Mouse (Mus musculus) gastrocnemius, postnatal 36 days (tissue): ENCODE results near the gene Cyp8b1. TPM values are rescaled to one million over a fixed set of nuclear protein-coding genes. Genes with fewer than 3 reads are reported as not detected.

ENCODE experiments used
- DNase-seq, 2 experiments: peaks; one replicate each; pipeline ENCODE4 v3.0.0; 2022
- intact Hi-C: fragments of 180-260 bp; cut with DNase I; formaldehyde crosslinking; loops from one replicate; pipeline ENCODE4 v1.15.1; 2025
- total RNA-seq, 2 experiments: library from RNA; stranded (reverse); gene quantifications; 2 replicates each; pipeline ENCODE4 v1.2.3; 2021

Gene Cyp8b1
- total RNA-seq, 2 experiments from 2014 or later = not detected

DNA sequence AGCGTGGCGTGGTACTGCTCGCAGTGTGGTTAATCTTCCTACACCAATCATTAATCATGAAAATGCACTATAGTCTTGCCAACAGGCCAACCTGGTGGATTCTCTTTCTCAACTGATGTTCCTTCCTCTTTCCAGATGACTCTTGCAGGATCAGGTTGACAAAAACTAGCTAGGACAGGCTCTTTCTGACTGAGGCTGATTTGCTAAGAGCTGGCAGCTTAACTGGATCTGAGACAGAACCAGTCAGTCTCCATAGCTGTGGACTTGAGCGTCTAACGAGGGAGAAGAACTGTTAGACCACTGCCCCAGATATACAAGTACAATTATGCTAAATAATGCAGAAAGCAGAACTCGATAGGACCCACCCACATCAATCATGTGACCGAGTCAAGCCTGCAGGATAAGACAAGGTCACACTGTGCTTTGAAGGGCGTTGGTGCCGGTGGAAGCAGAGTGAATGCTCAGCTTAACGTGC, 3.0 kb upstream of the Cyp8b1 start:
- DNase-seq = no peak
- intact Hi-C loops = no loop called here

DNA sequence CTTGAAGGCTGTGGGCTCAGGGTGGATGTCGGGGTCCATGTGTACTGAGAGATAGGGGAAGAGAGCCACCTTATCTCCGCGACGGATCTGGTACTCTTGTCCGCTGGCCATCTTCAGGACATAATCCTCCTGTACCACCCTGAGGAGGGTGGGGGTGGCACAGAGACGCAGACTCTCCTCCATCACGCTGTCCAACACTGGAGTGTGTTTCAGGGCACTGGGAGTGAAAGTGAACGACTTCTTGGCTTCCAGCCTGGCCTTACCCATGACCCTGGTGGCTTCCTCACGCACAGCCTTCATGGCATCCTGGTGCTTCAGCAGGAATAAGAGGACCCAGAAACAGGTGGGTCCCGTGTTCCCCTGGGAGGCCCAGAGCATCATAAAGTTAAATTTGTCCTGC, 1.0 kb downstream of the Cyp8b1 start:
- DNase-seq = no peak
- intact Hi-C loops = no loop called here

DNA sequence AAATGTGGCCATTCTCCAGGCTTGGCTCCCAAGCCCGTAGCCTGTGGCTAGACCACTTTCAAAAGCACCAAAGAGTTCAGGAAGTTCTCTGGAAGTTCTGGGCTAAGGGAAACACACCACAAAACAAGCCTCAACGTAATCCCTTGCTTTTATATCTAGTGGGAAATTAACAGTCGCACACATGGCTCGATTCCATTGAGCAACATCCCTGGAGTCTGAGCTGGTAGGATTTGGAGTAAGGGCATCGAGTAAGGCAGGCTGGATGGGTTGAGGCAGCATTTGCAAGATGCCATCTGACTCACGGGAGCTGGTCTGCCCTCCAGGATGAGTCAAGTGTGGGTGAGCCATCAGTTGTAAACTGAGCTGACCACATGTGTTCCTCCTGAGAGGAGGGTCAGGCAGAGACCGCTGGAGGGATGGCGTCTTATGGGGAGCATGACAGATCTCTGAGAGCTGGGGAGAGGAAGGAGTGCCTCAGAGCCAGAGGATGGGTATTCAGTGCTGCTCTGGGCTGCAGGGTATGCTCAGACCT, 1.8 kb downstream of the Cyp8b1 start:
- no peak for DNase-seq

DNA sequence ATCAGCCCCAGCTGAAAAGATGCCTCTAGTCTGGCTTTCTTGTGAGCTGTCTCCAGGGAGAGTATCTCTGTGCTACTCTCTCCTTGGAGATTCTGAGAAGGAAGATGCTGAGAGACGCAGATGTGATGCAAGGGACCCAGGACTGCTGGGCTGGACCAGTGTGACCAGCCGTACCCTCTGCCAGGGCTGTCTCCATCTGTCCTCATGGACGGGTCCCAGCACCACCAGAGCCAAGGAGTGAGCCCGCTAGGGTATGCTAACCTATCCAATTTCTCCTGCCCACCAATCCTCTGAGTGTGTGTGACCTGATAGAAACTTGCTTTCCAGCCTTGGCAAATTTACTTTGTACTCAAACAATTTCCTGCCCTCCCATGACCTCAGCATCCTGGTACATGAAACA, 3.3 kb downstream of the Cyp8b1 start:
- no peak for DNase-seq
- intact Hi-C loops = no loop called here

More for the DNA sequence above, 1.8 kb downstream of the Cyp8b1 start:
- intact Hi-C loops = no loop called here

DNA sequence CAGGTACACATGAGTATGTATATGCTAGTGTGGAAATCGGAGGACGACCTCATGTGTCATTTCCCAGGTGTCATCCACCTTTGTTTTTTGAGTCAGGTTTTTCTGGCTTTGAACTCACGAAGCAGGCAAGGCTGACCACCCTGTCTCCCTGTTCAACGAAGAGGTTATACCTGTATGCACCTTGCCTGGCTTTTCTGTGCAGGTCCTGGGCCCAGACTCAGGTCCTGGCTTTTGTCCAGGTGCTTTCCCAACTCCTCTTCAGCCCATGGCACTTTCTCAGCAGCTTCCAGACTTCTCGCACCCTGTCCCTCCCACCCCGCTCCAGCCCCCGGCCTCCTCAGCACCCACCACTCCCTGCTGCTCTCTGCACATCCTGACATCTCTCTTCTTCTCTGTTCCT, 4.9 kb downstream of the Cyp8b1 start:
- peak in 1 of 2 experiments; percentile 5 for DNase-seq
- intact Hi-C loops = no loop called here

DNA sequence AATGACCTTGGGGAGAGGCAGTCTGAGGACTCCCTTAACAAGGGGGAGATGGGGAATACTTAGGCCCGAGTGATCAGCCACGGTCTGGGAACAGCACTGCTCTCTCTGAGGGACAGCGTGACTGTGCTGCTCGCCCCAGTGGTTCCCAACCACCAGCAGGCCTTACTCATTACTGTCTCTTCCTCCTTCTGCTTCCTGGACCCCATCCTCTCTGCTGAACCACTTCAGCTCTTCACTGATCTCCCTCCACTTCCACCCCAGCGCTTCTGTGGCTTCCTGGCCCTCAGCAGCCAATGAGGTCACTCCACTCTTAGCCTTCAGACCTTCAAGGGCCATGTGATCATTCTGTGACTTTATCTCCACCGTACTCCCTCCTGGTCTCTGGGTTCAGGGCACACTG, 6.5 kb downstream of the Cyp8b1 start:
- intact Hi-C loops = no loop called here
- DNase-seq = peak in 1 of 2 experiments; percentile 7

DNA sequence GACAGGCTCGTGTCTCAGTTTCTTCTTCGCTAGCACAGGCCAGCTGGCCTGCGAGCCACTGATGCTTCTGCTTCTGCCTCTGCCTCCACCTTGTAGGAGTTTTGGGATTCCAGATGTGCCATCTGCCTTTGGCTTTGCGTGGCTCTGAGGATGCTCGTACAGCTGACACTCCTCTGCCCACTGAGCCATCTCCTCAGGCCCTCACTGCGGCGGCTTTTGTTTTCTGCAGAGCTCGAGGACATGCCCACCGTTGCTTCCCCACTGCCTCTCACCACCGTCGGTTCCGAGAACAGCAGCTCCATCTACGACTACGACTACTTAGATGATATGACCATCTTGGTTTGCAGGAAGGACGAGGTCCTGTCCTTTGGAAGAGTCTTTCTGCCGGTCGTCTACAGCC, 7.8 kb downstream of the Cyp8b1 start:
- DNase-seq = peak in 1 of 2 experiments; percentile 7
- intact Hi-C loops = no loop called here

DNA sequence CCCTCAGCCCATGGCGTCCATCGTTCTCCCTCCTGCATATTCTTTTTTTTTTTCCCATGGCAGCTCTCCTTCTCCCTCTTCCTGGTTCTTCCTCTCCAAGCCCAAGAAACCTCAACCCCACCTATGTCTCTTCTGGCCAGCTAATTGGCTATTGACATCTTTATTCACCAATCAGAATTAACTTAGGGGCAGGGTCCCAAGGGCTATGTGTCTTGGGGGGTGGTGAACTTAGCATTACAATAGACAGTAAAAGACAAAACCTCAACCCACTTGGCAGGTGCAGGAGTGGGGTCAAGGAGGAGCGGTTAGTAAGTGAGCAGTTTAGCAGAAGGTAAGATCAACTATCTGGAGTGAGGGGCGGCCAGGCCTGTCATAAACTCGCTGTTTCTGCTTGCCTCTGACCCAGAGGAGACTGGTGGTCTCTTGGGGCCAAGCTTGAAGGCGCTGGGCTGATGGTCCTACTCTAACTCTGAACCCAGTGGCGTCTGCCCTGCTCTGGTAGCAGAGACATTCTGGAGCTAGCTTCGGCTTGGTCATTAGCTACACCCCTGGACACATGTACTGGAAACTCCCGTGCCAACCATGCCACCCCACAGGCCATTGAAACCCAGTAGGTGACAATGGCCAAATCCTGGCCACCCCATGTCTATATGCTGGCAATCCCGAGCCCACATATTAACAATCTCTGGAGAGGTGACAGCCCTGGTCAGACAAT, 8.6 kb downstream of the Cyp8b1 start:
- peak in 1 of 2 experiments; percentile 9 for DNase-seq

DNA sequence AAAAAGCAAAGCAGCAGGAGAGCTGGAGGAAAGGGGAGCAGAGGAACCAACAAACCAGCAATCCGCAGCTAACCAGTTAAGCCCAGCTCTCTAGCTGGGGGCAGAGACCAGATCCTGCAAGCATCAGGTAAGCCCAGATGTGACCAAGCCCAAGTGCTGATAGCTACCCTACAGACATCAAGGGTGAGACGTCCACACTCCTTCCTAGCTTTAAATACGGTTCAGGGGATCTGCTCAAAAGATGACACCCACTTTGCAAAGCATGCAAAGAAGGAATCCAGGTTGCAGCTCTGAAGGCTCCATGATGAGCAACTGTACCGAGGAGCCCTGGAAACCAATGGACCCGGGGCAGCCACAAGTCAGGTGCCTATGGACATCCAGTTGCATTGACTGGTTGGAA, 9.6 kb downstream of the Cyp8b1 start:
- DNase-seq = peak in 1 of 2 experiments; percentile 6
- intact Hi-C loops = no loop called here

More for the DNA sequence above, 8.6 kb downstream of the Cyp8b1 start:
- intact Hi-C loops = no loop called here

DNA sequence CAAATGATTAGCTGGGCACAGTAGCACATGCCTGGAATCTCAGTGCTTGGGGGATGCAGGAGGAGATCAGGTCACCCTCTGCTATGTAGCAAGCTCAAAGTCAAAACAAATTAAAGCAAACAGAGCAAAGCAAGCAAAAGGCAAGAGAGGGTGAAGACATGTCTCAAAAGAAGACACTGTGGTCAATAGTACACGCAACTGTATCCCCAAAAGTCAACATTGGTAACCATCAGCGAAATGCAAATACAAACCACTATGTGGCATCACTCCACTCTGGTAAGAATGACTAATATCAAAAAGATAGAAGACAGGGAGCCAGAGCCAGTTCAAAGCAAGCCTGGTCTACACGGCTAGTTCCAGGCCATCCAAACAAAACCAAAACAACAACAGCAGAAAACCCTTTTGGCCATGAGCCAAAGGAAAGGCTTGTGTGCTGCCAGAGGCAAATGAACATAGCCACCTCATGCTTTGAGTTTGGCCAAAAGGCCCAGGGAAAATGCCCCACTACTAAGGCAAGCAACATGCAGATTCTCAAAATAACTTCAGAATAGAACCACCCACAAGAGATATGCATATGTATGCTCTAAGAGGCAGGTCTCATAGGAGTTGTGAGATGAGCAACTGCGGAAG, 10.4 kb downstream of the Cyp8b1 start:
- intact Hi-C loops = no loop called here
- DNase-seq = peak in 1 of 2 experiments; percentile 4

DNA sequence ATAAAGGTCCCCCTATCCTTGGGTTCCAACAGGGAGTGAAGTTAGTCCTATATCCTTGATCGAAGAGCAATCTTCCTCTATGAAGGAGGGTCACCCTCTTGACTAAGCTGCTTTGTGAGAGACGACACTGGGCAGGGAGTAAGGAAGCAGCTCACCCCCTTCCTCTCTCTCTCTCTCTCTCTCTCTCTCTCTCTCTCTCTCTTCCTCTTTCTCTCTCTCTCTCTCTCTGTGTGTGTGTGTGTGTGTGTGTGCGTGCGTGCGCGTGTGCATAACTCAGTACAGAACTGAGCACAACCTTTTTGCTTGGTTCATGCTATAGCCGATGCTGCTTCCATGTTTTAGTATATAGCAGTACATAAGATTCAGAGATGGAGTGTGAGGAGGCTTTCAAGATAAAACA, 11.2 kb downstream of the Cyp8b1 start:
- no peak for DNase-seq
- intact Hi-C loops = no loop called here

DNA sequence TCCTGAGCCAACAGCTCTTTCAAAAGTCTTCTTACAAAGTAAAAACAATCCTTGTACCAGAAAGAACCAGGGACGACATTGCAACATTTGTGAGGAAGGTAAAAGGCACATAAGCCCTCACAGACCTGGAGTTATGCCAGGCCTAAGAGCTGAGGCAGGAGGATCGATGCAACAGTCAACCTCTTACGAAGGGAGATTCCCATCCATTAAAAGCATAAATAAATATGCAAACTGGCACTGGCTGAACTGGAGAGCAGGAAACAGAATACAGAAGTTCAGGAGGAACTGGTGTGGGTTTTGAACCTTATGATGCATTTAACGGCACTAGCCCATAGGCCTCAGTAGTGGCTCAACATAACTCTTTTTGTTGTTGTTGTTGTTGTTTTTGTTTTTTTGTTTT, 11.8 kb downstream of the Cyp8b1 start:
- intact Hi-C loops = no loop called here
- no peak for DNase-seq

DNA sequence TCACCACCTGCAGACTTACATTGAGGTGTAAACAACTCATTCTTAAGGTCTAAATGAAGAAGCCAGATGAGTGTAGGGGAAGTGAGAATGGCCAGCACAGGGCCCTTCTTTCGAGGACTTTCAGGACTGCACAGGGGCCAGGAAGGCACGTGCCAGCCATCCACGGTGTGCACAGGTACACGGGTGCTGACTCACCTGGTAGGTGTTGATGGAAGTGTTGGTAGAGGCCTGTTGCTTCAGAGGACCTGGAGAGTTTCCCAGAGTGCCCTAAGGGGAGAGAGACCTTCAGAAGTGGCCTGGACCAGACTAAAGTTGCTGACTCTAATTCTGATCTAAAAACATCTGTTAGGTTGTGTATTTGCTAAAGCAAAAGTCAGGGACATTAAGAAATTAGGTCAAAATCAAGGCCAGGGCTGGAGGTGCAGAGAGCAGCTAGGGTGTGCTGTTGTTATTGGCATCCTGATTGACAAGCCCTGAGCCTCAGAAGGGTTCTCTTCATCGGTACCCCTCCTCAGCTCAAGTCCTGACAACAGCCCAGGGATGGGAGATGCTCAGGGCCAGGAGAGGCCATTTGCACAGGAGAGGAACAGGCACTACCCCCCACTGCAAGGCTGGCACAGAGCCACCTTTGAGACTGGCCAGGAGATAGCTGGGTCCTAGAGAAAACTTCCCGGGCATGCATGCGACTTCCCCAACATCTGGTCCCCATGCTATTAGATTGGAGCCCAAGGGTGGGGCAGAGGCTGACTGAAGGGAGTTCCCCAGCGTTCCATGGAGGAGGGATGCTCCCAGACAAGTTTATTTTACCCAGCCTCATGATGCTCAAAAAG, 12.4 kb downstream of the Cyp8b1 start:
- intact Hi-C loops = no loop called here
- DNase-seq = peak; percentile 48 to 49

DNA sequence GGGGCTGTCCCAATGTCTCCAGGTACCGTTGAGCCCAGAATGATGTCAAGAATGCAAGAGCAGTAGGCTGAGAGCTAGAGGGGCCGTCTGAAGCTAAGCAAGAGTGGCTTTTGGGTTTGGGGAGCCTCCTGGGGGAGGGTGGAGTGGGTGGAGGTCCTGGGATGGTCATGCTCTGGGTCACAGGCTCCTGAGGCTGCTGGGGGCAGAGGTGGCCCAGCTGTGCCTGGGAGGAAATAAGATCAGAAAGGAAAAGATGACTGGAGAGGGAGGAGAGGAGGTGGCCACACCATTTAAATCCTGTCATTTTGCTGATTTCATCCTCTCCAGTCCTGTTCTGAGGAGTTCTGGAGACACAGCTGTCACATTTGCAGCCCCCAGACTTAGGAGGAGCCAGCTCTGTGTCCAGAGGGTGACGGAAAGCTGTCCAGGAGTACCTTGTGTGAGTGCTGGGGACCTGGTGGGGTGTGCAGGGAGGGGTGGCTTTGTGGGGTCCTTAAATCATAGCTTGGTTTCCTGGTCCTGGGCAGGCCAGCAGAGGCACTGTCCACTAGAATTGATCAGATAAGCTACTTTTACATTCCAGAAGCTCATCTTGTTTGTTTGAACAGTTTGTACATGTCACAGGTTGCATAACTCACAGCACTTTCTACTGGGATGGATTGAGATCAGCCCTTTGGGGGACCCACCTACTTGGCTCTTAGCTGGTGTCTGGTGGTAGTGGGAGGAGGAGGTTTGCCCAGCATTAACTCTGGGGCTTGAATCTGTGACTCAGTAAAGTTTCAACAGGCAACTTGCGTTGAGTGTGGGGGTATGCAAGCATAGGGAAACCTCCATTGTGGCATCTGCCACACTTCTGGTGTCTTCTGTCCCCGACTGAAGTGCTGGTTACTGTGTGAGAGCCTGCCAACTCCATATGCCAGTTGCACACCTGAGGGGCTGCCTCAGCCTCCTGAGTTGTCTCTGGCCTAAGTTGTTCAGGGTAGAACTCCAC, 14.1 kb downstream of the Cyp8b1 start:
- intact Hi-C loops = no loop called here
- peak in 1 of 2 experiments; percentile 14 for DNase-seq

DNA sequence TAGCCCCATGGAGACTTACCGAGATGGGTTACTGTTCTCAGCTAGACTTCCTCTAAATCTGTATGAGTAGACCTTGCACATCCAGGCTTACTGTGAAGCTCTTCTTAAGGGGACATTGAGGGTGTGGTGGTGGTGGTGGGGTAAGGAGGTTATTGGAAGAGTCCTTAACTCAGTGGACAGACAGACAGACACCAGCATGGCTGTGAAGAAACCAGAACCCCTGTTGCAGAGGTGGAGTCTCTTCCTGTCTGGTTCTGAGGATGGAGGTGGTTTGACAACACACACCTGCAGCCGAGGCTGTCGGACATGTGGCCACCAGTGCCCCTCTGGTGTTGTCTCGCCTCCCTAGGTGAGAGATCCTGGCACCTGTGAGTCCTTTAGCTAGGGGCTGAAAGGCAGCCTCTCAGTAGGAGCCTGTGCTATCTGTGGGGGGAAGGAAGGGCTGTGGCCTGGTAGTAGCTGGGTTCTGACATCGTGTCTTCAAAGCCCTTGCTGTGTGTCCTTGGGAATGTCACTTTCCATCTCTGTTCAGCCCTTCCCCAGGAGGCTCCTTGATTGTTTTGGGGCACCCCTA, 15.7 kb downstream of the Cyp8b1 start:
- DNase-seq = peak in 1 of 2 experiments; percentile 9
- intact Hi-C loops = no loop called here

DNA sequence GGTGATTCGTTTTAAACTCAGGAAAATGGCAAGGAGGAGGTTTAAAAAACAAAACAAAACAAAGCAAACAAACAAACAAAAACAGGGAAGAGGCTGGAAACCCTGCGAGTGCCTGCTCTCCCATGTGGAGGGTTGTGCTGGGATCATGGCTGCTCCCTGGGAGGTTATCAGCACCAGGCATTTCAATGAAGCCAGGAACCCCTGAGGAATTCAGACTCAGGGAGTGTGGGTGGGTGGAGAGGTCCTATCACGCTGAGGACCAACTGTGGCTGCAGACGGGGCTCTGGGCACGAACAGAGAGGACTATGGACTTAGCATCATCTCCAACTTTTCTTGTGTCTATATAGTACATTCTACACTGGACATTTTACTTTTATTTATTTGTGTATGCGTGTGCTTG, 16.8 kb downstream of the Cyp8b1 start:
- DNase-seq = peak in 1 of 2 experiments; percentile 4
- intact Hi-C loops = no loop called here

DNA sequence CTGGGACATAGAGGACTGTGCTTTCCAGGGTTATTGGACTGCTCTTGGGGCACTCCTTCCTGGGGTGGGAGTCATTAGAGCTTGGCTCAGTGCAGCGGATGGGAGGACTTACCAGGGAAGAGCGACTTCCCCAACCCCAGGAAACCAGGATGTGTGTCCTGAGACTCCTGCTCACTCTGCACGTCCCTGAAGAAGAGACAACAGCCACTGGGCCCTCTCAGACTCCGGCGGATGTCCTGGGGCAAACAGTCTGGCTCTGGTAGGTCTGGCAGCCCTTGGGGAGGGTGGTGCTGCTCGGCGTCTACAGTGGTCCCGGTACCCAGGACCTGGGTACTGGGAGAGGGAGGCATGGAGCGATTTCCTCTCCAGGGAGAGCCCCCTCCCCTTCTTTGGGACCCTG, 17.9 kb downstream of the Cyp8b1 start, which contains the start of gene Ackr2:
Ackr2 (plus strand) TSS at position 111 of the 400 bp plus-strand sequence.
- peak in 1 of 2 experiments; percentile 19 for DNase-seq
- intact Hi-C loops = no loop called here

DNA sequence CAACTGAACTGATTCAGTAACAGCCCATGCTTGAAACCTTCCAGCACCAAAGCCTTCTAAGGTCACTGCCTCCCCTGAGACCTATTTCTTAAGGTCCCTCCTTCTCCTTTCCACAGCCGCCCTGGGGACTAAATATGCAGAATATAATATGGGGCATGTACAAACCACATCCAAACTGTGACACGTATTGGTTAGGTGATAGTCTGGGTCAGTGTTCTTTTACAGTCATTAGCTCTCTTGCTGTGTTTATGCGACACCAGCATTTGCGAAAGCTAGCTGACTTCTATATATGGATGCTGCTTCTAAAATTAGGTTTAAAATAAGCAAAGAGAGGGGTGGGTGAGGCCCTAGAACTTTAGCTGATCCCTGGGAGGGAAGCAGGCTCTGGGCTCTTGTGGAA, 19.3 kb downstream of the Cyp8b1 start:
- DNase-seq = no peak
- intact Hi-C loops = no loop called here

DNA sequence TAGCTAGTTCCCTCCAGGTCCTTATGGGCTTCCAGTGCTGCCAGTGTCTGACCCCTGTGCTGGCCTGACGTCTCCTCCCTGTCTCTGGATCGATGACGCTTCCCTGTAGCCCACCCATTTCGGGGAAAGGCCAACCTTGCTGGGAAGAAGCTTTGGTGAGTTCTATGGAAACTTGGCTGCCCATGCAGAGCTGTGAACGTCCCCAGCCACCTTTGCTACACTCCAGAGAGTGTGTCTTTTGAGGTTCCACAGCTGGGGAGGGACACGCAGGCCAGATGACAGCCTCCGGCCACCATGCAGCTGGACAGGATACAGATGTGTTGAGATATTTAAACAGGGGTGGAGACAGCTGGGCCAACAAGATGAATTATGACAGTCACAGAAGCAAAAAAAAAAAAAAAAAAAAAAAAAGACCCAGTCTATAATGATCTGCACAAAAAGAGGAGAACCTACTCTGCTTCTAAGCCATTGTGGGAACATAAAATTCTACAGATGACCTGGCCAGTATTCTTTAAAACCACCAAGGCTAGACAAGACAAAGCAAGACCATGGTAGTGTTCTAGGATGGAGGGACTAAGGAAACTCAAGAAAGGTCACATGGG, 20.6 kb downstream of the Cyp8b1 start:
- intact Hi-C loops = no loop called here

More for the DNA sequence above, 20.6 kb downstream of the Cyp8b1 start:
- DNase-seq = peak in 1 of 2 experiments; percentile 13
